Mouse (Mus musculus) C2C12 (cell line): ENCODE measurements at regions not wholly inside any gene's neighbourhood (a gene's known extent, or its start where the extent isn't known, plus 50 kb on each side); places are given as distances from the start of the nearest gene placed in this dataset.

ENCODE experiments used
- H3K27me3 ChIP-seq: one replicate; pipeline ENCODE4 v1.6.1; 2011; ENCODE audit not compliant: control insufficient read depth, insufficient read depth, insufficient read length
- H3K36me3 ChIP-seq: one replicate; pipeline ENCODE4 v1.6.1; 2011; ENCODE audit not compliant: control insufficient read depth, insufficient read depth
- H3K4me3 ChIP-seq: one replicate; pipeline ENCODE4 v1.5.1; 2011; ENCODE audit warnings: mild to moderate bottlenecking, control low read depth; ENCODE audit not compliant: poor library complexity, insufficient read depth, severe bottlenecking
- H3K79me2 ChIP-seq: one replicate; pipeline ENCODE4 v1.6.1; 2011; ENCODE audit not compliant: control insufficient read depth, insufficient read depth
- H3K79me3 ChIP-seq: one replicate; pipeline ENCODE4 v1.6.1; 2011; ENCODE audit warnings: low read depth, control low read depth
- H3ac ChIP-seq: one replicate; pipeline ENCODE3; 2011; ENCODE audit warnings: low read depth; ENCODE audit not compliant: control insufficient read depth, insufficient read length
- CEBPB ChIP-seq: IDR thresholded peaks from one replicate; pipeline ENCODE4 v1.6.1; 2011; ENCODE audit warnings: low read depth, mild to moderate bottlenecking, control low read depth, moderate library complexity
- CTCF ChIP-seq: IDR thresholded peaks from one replicate; pipeline ENCODE4 v1.5.1; 2011; ENCODE audit not compliant: control insufficient read depth, insufficient read depth, insufficient read length
- FOSL1 ChIP-seq: IDR thresholded peaks from one replicate; pipeline ENCODE4 v1.8.0; 2011; ENCODE audit warnings: mild to moderate bottlenecking, low read length; ENCODE audit not compliant: poor library complexity, insufficient read depth, severe bottlenecking
- MAX ChIP-seq: IDR thresholded peaks from one replicate; pipeline ENCODE4 v1.6.1; 2011; ENCODE audit warnings: mild to moderate bottlenecking, control low read depth
- MYOD1 ChIP-seq: IDR thresholded peaks from one replicate; pipeline ENCODE4 v1.6.1; 2011; ENCODE audit warnings: low read depth; ENCODE audit not compliant: control insufficient read depth, insufficient read length
- MYOG ChIP-seq: IDR thresholded peaks from one replicate; pipeline ENCODE4 v1.6.1; 2011; ENCODE audit not compliant: control insufficient read depth, insufficient read length; ENCODE audit errors: extremely low read depth
- USF1 ChIP-seq: IDR thresholded peaks from one replicate; pipeline ENCODE4 v1.6.1; 2011; ENCODE audit warnings: low read depth, mild to moderate bottlenecking, control low read depth, moderate library complexity

DNA sequence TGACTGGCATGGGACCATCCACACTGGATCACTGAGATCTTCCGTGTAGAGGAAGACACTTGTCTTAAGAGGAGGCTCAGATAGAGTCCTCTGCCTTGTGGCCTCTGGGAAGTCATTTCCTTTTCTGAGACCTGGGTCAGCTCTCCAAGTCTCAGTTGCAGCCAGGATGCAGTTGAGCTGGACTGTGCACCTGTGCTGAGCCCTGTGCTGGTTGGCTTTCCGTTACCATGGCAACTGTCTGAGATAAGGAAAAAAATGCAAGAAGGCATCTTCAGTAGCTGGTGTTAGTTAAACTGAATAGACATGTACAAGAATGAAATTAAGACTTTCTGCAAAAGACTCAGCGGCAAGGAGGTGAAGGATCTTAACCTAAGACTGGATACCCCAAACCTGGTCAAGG lies 82.5 kb upstream of the Tut7 start:
- Histone ChIP-seq H3K27me3 (no peaks in the 10 kb centered on the region), H3K79me3 (no peaks in the 10 kb centered on the region), H3ac (no peak overlapping the region), H3K4me3 (no peak overlapping the region), H3K36me3 (no peaks in the 10 kb centered on the region), H3K79me2 (no peaks in the 10 kb centered on the region)
- TF ChIP-seq MYOG (no peak), FOSL1 (no peak), MYOD1 (no peak), CEBPB (no peak), MAX (no peak), CTCF (no peak), USF1 (no peak)

DNA sequence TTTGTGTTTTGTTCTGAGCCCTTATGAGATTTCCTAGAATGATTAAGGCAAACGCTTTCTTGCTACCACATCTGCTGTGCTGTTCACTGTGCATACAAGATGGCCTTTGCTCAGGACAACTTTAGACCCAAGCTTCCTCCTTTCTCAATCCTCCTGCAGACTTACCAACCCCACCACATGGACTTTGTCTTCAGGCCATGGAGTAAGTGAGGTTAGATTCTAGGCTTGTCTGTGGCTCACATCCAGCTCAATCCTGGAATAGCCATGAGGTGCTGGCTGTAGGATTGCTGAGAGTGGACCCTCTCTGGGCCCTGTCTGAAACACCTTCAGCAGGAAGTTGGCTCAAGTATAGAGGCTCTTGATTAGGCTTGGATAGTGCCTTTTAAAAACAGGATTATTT lies 81.5 kb upstream of the Tut7 start:
- Histone ChIP-seq H3ac (no peak overlapping the region), H3K36me3 (no peaks in the 10 kb centered on the region), H3K27me3 (no peaks in the 10 kb centered on the region), H3K79me3 (no peaks in the 10 kb centered on the region), H3K79me2 (no peaks in the 10 kb centered on the region), H3K4me3 (no peak overlapping the region)
- no peak for TF ChIP-seq CTCF
- no peak for TF ChIP-seq FOSL1
- TF ChIP-seq USF1 = no peak
- TF ChIP-seq MYOG = no peak
- no peak for TF ChIP-seq MYOD1
- no peak for TF ChIP-seq MAX
- no peak for TF ChIP-seq CEBPB

DNA sequence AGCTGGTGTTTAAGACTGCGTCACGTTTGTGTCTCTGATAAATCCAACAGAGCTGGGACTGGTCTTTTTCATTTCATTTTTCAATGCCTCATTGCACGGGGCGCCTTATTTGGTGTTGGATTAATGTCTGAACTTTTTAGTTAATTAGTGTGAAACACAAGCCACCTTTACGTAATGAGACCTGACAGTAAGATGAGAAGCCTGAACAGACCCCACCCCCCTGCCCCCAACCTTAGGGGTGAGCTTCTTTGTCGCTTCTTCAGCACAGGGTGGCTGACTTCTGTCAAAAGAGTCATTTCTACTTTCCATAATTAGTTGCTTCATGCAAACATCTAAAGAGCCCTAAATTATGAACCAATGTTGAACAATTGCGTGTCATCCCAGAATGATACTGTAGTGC lies 76.6 kb upstream of the Tut7 start:
- Histone ChIP-seq H3K79me2 (no peaks in the 10 kb centered on the region), H3K36me3 (no peaks in the 10 kb centered on the region), H3K79me3 (no peaks in the 10 kb centered on the region), H3K27me3 (no peaks in the 10 kb centered on the region), H3ac (no peak overlapping the region), H3K4me3 (no peak overlapping the region)
- TF ChIP-seq USF1 = no peak
- no peak for TF ChIP-seq CTCF
- no peak for TF ChIP-seq MYOG
- TF ChIP-seq MYOD1 = no peak
- TF ChIP-seq MAX = no peak
- no peak for TF ChIP-seq FOSL1
- TF ChIP-seq CEBPB = no peak

DNA sequence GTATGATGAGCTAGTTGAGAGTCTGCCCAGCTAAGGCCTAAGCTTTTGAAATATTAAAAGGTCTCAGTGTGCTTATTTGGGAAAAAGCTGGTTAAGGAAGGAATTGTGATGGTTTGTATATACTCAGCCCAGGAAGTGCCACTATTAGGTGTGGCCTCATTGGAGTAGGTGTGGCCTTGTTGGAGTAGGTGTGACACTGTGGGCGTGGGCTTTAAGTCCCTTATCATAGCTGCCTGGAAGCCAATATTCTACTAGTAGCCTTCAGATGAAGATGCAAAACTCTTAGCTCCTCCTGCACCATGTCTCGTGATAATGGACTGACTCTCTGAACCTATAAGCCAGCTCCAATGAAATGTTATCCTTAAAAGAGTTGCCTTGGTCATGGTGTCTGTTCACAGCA lies 72.8 kb upstream of the Tut7 start:
- Histone ChIP-seq H3K79me3 (no peaks in the 10 kb centered on the region), H3K27me3 (no peaks in the 10 kb centered on the region), H3ac (no peak overlapping the region), H3K4me3 (no peak overlapping the region), H3K79me2 (no peaks in the 10 kb centered on the region), H3K36me3 (no peaks in the 10 kb centered on the region)
- TF ChIP-seq MYOG (no peak), CEBPB (no peak), CTCF (no peak), FOSL1 (no peak), MYOD1 (no peak), USF1 (no peak), MAX (no peak)

DNA sequence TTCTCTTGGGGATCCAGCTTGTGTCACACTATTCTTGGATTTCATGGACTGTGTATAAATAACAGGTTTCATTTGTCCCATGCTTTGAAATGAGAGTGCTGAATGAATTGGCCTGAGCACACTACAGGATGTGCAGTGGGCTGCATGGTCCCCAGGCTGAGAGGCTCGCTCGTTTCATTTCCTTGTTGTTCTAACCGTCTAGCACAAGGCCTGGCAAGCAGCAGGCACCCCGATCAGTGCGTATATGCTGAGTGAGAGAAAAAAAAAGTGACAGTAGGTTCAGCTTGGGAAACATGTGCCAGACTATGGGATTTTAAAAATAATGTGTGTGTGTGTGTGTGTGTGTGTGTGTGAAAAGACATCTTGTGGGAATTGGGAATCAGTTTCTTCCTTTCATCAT lies 71.1 kb upstream of the Tut7 start:
- Histone ChIP-seq H3K79me3 (no peaks in the 10 kb centered on the region), H3K27me3 (no peaks in the 10 kb centered on the region), H3K4me3 (no peak overlapping the region), H3K36me3 (no peaks in the 10 kb centered on the region), H3K79me2 (no peaks in the 10 kb centered on the region), H3ac (no peak overlapping the region)
- TF ChIP-seq MYOG (no peak), FOSL1 (no peak), CEBPB (no peak), MAX (no peak), MYOD1 (no peak), CTCF (no peak), USF1 (no peak)

DNA sequence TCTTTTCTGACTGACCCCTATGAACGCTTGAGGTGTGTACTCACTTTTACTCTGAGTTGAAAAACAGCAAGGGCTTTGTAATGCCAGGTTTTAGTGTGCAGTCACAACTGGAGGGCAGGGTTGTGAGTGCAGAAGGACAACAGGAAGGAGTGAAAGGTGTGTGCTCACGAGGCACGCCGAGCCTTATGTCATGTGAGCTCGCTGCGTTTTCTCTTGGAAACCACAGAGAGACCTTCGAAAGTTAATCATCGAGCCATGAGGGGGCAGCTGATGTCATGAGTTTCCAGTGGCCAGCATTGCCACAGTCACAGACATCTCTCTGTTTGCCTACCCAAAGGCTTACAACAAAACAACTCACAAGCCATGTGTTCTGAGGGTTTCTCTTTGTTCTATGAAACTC lies 70.0 kb upstream of the Tut7 start:
- no peak for TF ChIP-seq FOSL1
- TF ChIP-seq USF1 = no peak
- TF ChIP-seq MYOD1 = no peak
- no peak for TF ChIP-seq MYOG
- TF ChIP-seq CTCF = no peak
- TF ChIP-seq MAX = no peak
- no peak for TF ChIP-seq CEBPB
- Histone ChIP-seq H3ac (no peak overlapping the region), H3K27me3 (no peaks in the 10 kb centered on the region), H3K79me3 (no peaks in the 10 kb centered on the region), H3K4me3 (no peak overlapping the region), H3K36me3 (no peaks in the 10 kb centered on the region), H3K79me2 (no peaks in the 10 kb centered on the region)
